Comparison of ENCODE assay signal across 24 mouse cellular contexts in the genomic region with DNA sequence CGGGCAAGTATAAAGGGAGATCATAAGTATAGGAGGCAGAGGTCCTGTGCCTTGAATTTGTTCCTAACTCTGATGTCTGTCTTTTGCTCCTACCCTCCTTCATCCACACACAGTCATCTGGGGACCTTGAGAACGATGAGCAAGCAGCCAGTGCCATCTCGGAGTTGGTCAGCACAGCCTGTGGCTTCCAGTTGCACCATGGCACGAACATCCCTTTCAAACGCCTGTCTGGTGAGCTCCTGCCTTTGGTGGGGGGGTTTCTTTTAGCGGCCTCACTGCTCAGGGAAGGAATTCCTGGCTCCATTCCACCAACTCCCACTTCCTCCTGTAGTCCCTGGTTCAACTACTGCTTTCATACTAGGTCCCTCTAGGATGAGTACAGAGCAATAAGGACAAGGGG. TPM values are rescaled to one million over a fixed set of nuclear protein-coding genes. Genes with fewer than 3 reads are reported as not detected.
DNase-seq lines count a peak whose midpoint lies in the region; ATAC-seq and TF ChIP-seq lines count a peak whose summit lies in the region.
"Had no signal": no experiment of that assay in that cellular context is flagged by ENCODE, and none has a peak within 500 bp of the region (broad histone marks: within the 10 kb centered on the region; RNA-seq: fewer than 3 reads in every experiment).

No protein-coding gene starts in this region.

- H3K27ac ChIP-seq in limb, embryonic 14.5 days (replicated peaks; ENCODE audit: low read depth, low read length), result no peak overlapping the region
- no peak overlapping the region for H3K27ac ChIP-seq in limb, embryonic 10.5 days
- peak overlapping the region; percentile 81; the same call in 1 of the 2 replicates for H3K27ac ChIP-seq in liver, postnatal 0 days (ENCODE audit: low read depth)
- H3K27ac ChIP-seq in forebrain, embryonic 16.5 days (ENCODE audit: low read length), result no peak overlapping the region
- H3K27ac ChIP-seq: embryonic facial prominence, embryonic 10.5 days; gastrocnemius, adult 2 months; heart, adult 2 months; hindbrain, embryonic 15.5 days; intestine, embryonic 15.5 days; midbrain, embryonic 15.5 days had no signal

- TF ChIP-seq CTCF in liver, postnatal 0 days (IDR thresholded peaks at IDR 0.05; ENCODE audit: low read depth), result no peak

- H3K9me3 ChIP-seq in limb, embryonic 14.5 days (ENCODE audit: control insufficient read depth, low read length), result no peaks in the 10 kb centered on the region
- no peaks in the 10 kb centered on the region for H3K9me3 ChIP-seq in limb, embryonic 10.5 days (replicated peaks)
- H3K9me3 ChIP-seq in liver, postnatal 0 days (ENCODE audit: low read length), result no peaks in the 10 kb centered on the region
- H3K9me3 ChIP-seq in forebrain, embryonic 16.5 days (ENCODE audit: control insufficient read depth, low read length), result no peaks in the 10 kb centered on the region
- H3K9me3 ChIP-seq: embryonic facial prominence, embryonic 10.5 days; hindbrain, embryonic 15.5 days; intestine, embryonic 15.5 days; midbrain, embryonic 15.5 days had no signal

- DNase-seq in heart, adult 11 months, result peak; percentile 88
- no peak for DNase-seq in heart, adult 18-20 months
- DNase-seq in limb, embryonic 14.5 days (ENCODE audit: low spot score), result peak; percentile 4
- DNase-seq in limb, embryonic 10.5 days (ENCODE audit: low spot score), result no peak
- DNase-seq in adrenal gland, postnatal 14 days, result peak; percentile 72
- no peak for DNase-seq in liver, postnatal 0 days
- DNase-seq: cerebellum, adult 18-20 months; gastrocnemius, adult 2 months; heart, postnatal 4 days; lung, postnatal 14 days; thymus, postnatal 25 days had no signal

- no peak overlapping the region for H3K4me2 ChIP-seq in limb, embryonic 14.5 days (replicated peaks; ENCODE audit: low read depth, low read length, severe bottlenecking)
- peak overlapping the region; percentile 51; the same call in 1 of the 2 replicates for H3K4me2 ChIP-seq in liver, postnatal 0 days (ENCODE audit: low read depth, low read length)
- no peak overlapping the region for H3K4me2 ChIP-seq in forebrain, embryonic 16.5 days (ENCODE audit: low read length)
- H3K4me2 ChIP-seq: hindbrain, embryonic 15.5 days; intestine, embryonic 15.5 days; midbrain, embryonic 15.5 days had no signal

- no peaks in the 10 kb centered on the region for H3K27me3 ChIP-seq in limb, embryonic 14.5 days (ENCODE audit: control insufficient read depth, insufficient read depth, low read length)
- H3K27me3 ChIP-seq in limb, embryonic 10.5 days (ENCODE audit: low read depth, poor library complexity, severe bottlenecking), result no peaks in the 10 kb centered on the region
- H3K27me3 ChIP-seq in liver, postnatal 0 days (ENCODE audit: insufficient read depth, low read length), result no peaks in the 10 kb centered on the region
- no peaks in the 10 kb centered on the region for H3K27me3 ChIP-seq in forebrain, embryonic 16.5 days (replicated peaks; ENCODE audit: control insufficient read depth, insufficient read depth, low read length)
- H3K27me3 ChIP-seq: hindbrain, embryonic 15.5 days; intestine, embryonic 15.5 days; midbrain, embryonic 15.5 days; Patski had no signal

- H3K36me3 ChIP-seq in limb, embryonic 14.5 days (ENCODE audit: control insufficient read depth, insufficient read depth, low read length), result peaks cover 47% of the 10 kb centered on the region
- H3K36me3 ChIP-seq in limb, embryonic 10.5 days, result peaks cover 52% of the 10 kb centered on the region
- peaks cover 33% of the 10 kb centered on the region for H3K36me3 ChIP-seq in liver, postnatal 0 days (replicated peaks; ENCODE audit: insufficient read depth, low read length)
- H3K36me3 ChIP-seq in forebrain, embryonic 16.5 days (ENCODE audit: control insufficient read depth, insufficient read depth), result peaks cover 17% of the 10 kb centered on the region

- no peak for TF ChIP-seq EP300 in liver, postnatal 0 days (IDR thresholded peaks at IDR 0.05; ENCODE audit: low read depth)

- 83% methylated on average over 6 of the region's 6 CpGs for WGBS in limb, embryonic 14.5 days
- WGBS in limb, embryonic 10.5 days, result 89% methylated on average over 6 of the region's 6 CpGs
- WGBS in liver, postnatal 0 days (ENCODE audit: insufficient replicate concordance), result 74% methylated on average over 6 of the region's 6 CpGs
- WGBS in forebrain, embryonic 16.5 days, result 86% methylated on average over 6 of the region's 6 CpGs

- no peak overlapping the region for H3K4me3 ChIP-seq in limb, embryonic 14.5 days (replicated peaks; ENCODE audit: low read length)
- no peak overlapping the region for H3K4me3 ChIP-seq in limb, embryonic 10.5 days
- no peak overlapping the region for H3K4me3 ChIP-seq in liver, postnatal 0 days (ENCODE audit: low read depth, low read length)
- no peak overlapping the region for H3K4me3 ChIP-seq in forebrain, embryonic 16.5 days (replicated peaks; ENCODE audit: low read length)
- H3K4me3 ChIP-seq: gastrocnemius, adult 2 months; heart, adult 2 months; hindbrain, embryonic 15.5 days; intestine, embryonic 15.5 days; midbrain, embryonic 15.5 days; myocyte had no signal

- peaks cover 19% of the 10 kb centered on the region for H3K4me1 ChIP-seq in limb, embryonic 14.5 days (ENCODE audit: control insufficient read depth, insufficient read depth, low read length)
- peaks cover 31% of the 10 kb centered on the region for H3K4me1 ChIP-seq in limb, embryonic 10.5 days
- H3K4me1 ChIP-seq in liver, postnatal 0 days (ENCODE audit: insufficient read depth), result peaks cover 44% of the 10 kb centered on the region
- H3K4me1 ChIP-seq in forebrain, embryonic 16.5 days (replicated peaks; ENCODE audit: control insufficient read depth, insufficient read depth, low read length), result peaks cover 22% of the 10 kb centered on the region

- TF ChIP-seq POLR2A in limb, embryonic 14.5 days (IDR thresholded peaks at IDR 0.05; ENCODE audit: borderline replicate concordance, extremely low read depth, insufficient read depth, insufficient read length), result no peak

- H3K9ac ChIP-seq in limb, embryonic 14.5 days (ENCODE audit: low read depth, low read length, severe bottlenecking), result no peak overlapping the region
- H3K9ac ChIP-seq in liver, postnatal 0 days (replicated peaks), result no peak overlapping the region
- H3K9ac ChIP-seq in forebrain, embryonic 16.5 days (replicated peaks; ENCODE audit: low read depth, low read length), result no peak overlapping the region
- H3K9ac ChIP-seq: hindbrain, embryonic 15.5 days; intestine, embryonic 15.5 days; midbrain, embryonic 15.5 days had no signal

- ATAC-seq in limb, embryonic 14.5 days (ENCODE audit: low FRiP score, low read depth), result no peak
- no peak for ATAC-seq in liver, postnatal 0 days
- ATAC-seq in forebrain, embryonic 16.5 days, result no peak
- ATAC-seq: intestine, embryonic 15.5 days; midbrain, embryonic 15.5 days; Patski had no signal

RNA-seq across cellular contexts. Expression of a gene that starts 3.3 kb away (rescaled TPM):
- total RNA-seq in heart, adult 18-20 months (2021), result 10 to 100 TPM; 58.7 to 64.6 TPM
- polyA plus RNA-seq in limb, embryonic 14.5 days (2012; rRNA removed), result 104 and 110 TPM in 2 replicates
- polyA plus RNA-seq in limb, embryonic 14.5 days (2014; fragmentation: Nextera tagmentation; extraction: Ambion mirVana), result 64.6 and 68.5 TPM in 2 replicates
- 35.4 and 39.7 TPM in 2 replicates for polyA plus RNA-seq in limb, embryonic 10.5 days (2016; fragmentation: Nextera tagmentation; extraction: Ambion mirVana)
- total RNA-seq in adrenal gland, postnatal 14 days (2021), result 70.3 and 74.7 TPM in 2 replicates
- 47.5 and 47.8 TPM in 2 replicates for polyA plus RNA-seq in liver, postnatal 0 days (2015; fragmentation: Nextera tagmentation; extraction: Ambion mirVana)
- 71.3 and 87.4 TPM in 2 replicates for polyA plus RNA-seq in forebrain, embryonic 16.5 days (2015; fragmentation: Nextera tagmentation; extraction: Ambion mirVana)

RNA-seq across cellular contexts. Expression of a gene that starts 5.3 kb away (rescaled TPM):
- 1 to 10 TPM; 3.2 to 4.2 TPM for total RNA-seq in heart, adult 18-20 months (2021)
- polyA plus RNA-seq in limb, embryonic 14.5 days (2012; rRNA removed), result 81.0 and 102 TPM in 2 replicates
- 5.2 and 7.6 TPM in 2 replicates for polyA plus RNA-seq in limb, embryonic 14.5 days (2014; fragmentation: Nextera tagmentation; extraction: Ambion mirVana)
- polyA plus RNA-seq in limb, embryonic 10.5 days (2016; fragmentation: Nextera tagmentation; extraction: Ambion mirVana), result 5.4 and 6.3 TPM in 2 replicates
- 18.2 and 25.6 TPM in 2 replicates for total RNA-seq in adrenal gland, postnatal 14 days (2021)
- polyA plus RNA-seq in liver, postnatal 0 days (2015; fragmentation: Nextera tagmentation; extraction: Ambion mirVana), result 2.3 and 2.4 TPM in 2 replicates
- polyA plus RNA-seq in forebrain, embryonic 16.5 days (2015; fragmentation: Nextera tagmentation; extraction: Ambion mirVana), result 11.1 and 14.0 TPM in 2 replicates

RNA-seq across cellular contexts. Expression of a gene that starts 14.1 kb away (rescaled TPM):
- under 1 TPM; 0.15 to 0.32 TPM for total RNA-seq in heart, adult 18-20 months (2021)
- 1.9 and 3.2 TPM in 2 replicates for polyA plus RNA-seq in limb, embryonic 14.5 days (2012; rRNA removed)
- polyA plus RNA-seq in limb, embryonic 14.5 days (2014; fragmentation: Nextera tagmentation; extraction: Ambion mirVana), result 3.7 and 3.8 TPM in 2 replicates
- polyA plus RNA-seq in limb, embryonic 10.5 days (2016; fragmentation: Nextera tagmentation; extraction: Ambion mirVana), result 3.3 and 3.7 TPM in 2 replicates
- 0.19 TPM in 1 of 2 replicates, not detected in the other for total RNA-seq in adrenal gland, postnatal 14 days (2021)
- 0.12 TPM in 1 of 2 replicates, not detected in the other for polyA plus RNA-seq in liver, postnatal 0 days (2015; fragmentation: Nextera tagmentation; extraction: Ambion mirVana)
- polyA plus RNA-seq in forebrain, embryonic 16.5 days (2015; fragmentation: Nextera tagmentation; extraction: Ambion mirVana), result 1.6 and 2.4 TPM in 2 replicates
- total RNA-seq: common myeloid progenitor, adult 5-6 weeks; liver, adult 2 months; megakaryocyte-erythroid progenitor cell, adult 5-6 weeks had no signal
- polyA plus RNA-seq: liver, adult 2 months; myocyte had no signal

RNA-seq across cellular contexts. Expression of a gene that starts 21.2 kb away (rescaled TPM):
- total RNA-seq in heart, adult 18-20 months (2021), result not detected
- polyA plus RNA-seq in limb, embryonic 14.5 days (2012; rRNA removed), result 0.18 and 0.19 TPM in 2 replicates
- 0.15 and 0.33 TPM in 2 replicates for polyA plus RNA-seq in limb, embryonic 14.5 days (2014; fragmentation: Nextera tagmentation; extraction: Ambion mirVana)
- polyA plus RNA-seq in limb, embryonic 10.5 days (2016; fragmentation: Nextera tagmentation; extraction: Ambion mirVana), result 0.08 and 0.18 TPM in 2 replicates
- total RNA-seq in adrenal gland, postnatal 14 days (2021), result not detected in 2 replicates
- polyA plus RNA-seq in liver, postnatal 0 days (2015; fragmentation: Nextera tagmentation; extraction: Ambion mirVana), result not detected in 2 replicates
- 0.10 TPM in 1 of 2 replicates, not detected in the other for polyA plus RNA-seq in forebrain, embryonic 16.5 days (2015; fragmentation: Nextera tagmentation; extraction: Ambion mirVana)
- total RNA-seq: common myeloid progenitor, adult 5-6 weeks; gastrocnemius, adult 2 months; heart, adult 2 months; heart, postnatal 4 days; liver, adult 2 months; megakaryocyte-erythroid progenitor cell, adult 5-6 weeks had no signal
- polyA plus RNA-seq: heart, adult 2 months; intestine, embryonic 15.5 days; kidney, embryonic 14.5 days; large intestine, adult 2 months; liver, adult 2 months had no signal

RNA-seq across cellular contexts. Expression of a gene that starts 21.3 kb away (rescaled TPM):
- under 1 TPM in 1 of 2 experiments, not detected in 1; 0.15 TPM for total RNA-seq in heart, adult 18-20 months (2021)
- polyA plus RNA-seq in limb, embryonic 14.5 days (2012; rRNA removed), result 183 and 277 TPM in 2 replicates
- 6.4 and 7.2 TPM in 2 replicates for polyA plus RNA-seq in limb, embryonic 14.5 days (2014; fragmentation: Nextera tagmentation; extraction: Ambion mirVana)
- 36.5 and 54.3 TPM in 2 replicates for polyA plus RNA-seq in limb, embryonic 10.5 days (2016; fragmentation: Nextera tagmentation; extraction: Ambion mirVana)
- total RNA-seq in adrenal gland, postnatal 14 days (2021), result 1.1 and 1.3 TPM in 2 replicates
- 0.21 and 0.44 TPM in 2 replicates for polyA plus RNA-seq in liver, postnatal 0 days (2015; fragmentation: Nextera tagmentation; extraction: Ambion mirVana)
- 212 and 245 TPM in 2 replicates for polyA plus RNA-seq in forebrain, embryonic 16.5 days (2015; fragmentation: Nextera tagmentation; extraction: Ambion mirVana)

Comparison
In these comparisons a context has a peak if more than half of its experiments do, and no peak if none do; other contexts are left out.
1. DNase-seq: peak in heart, adult 11 months (single experiment), limb, embryonic 14.5 days (single experiment) and adrenal gland, postnatal 14 days (single experiment); none in heart, adult 18-20 months (0 of 2), limb, embryonic 10.5 days (single experiment) and liver, postnatal 0 days (single experiment).